Mouse (Mus musculus) MEL (cell line): ENCODE measurements around the gene Rps26. TPM values are rescaled to one million over a fixed set of nuclear protein-coding genes. Genes with fewer than 3 reads are reported as not detected.

Source experiments
- DNase-seq: peaks from one replicate; pipeline ENCODE4 v3.0.0; 2011; ENCODE audit warnings: low read depth, low spot score
- H3K27ac ChIP-seq: 2 replicates; pipeline ENCODE4 v1.5.1; 2012; ENCODE audit warnings: low read depth, mild to moderate bottlenecking, control low read depth, low read length, moderate library complexity; ENCODE audit not compliant: control insufficient read depth
- H3K27me3 ChIP-seq, 2 experiments: fragments of 150-350 bp in 1 of 2; sonication (generic) in 1 of 2; 2 replicates each; pipeline ENCODE4 v1.6.1; 2012; ENCODE audit warnings: low read length in 2 of 2, mild to moderate bottlenecking in 2 of 2, improper control_type of control experiment in 1 of 2, moderate library complexity in 1 of 2; ENCODE audit not compliant: insufficient read depth in 2 of 2, control insufficient read depth in 1 of 2
- H3K36me3 ChIP-seq, 2 experiments: 2 replicates each; pipeline ENCODE4 v1.6.1; 2012 to 2014; ENCODE audit warnings: low read length in 2 of 2, improper control_type of control experiment in 1 of 2, inconsistent platforms in 1 of 2, mild to moderate bottlenecking in 1 of 2; ENCODE audit not compliant: insufficient read depth in 2 of 2, control insufficient read depth in 1 of 2
- H3K4me1 ChIP-seq, 2 experiments: fragments of 150-350 bp in 1 of 2; sonication (generic) in 1 of 2; 2 replicates each; pipeline ENCODE4 v1.6.1; 2012; ENCODE audit warnings: low read length in 2 of 2, improper control_type of control experiment in 1 of 2, mild to moderate bottlenecking in 1 of 2; ENCODE audit not compliant: insufficient read depth in 2 of 2, control insufficient read depth in 1 of 2
- H3K4me3 ChIP-seq, 2 experiments: fragments of 150-350 bp in 1 of 2; sonication (generic) in 1 of 2; 2 replicates each; pipeline ENCODE4 v1.5.1; 2012; ENCODE audit warnings: low read depth in 2 of 2, low read length in 2 of 2, mild to moderate bottlenecking in 2 of 2, moderate library complexity in 2 of 2, control low read depth in 1 of 2, improper control_type of control experiment in 1 of 2; ENCODE audit not compliant: control insufficient read depth in 1 of 2, insufficient read depth in 1 of 2
- H3K79me2 ChIP-seq: 2 replicates; pipeline ENCODE4 v1.6.1; 2012; ENCODE audit warnings: mild to moderate bottlenecking, low read length, moderate library complexity; ENCODE audit not compliant: control insufficient read depth, poor library complexity, insufficient read depth
- H3K9ac ChIP-seq: 2 replicates; pipeline ENCODE4 v1.6.1; 2012; ENCODE audit warnings: low read depth, mild to moderate bottlenecking, control low read depth, low read length, moderate library complexity; ENCODE audit not compliant: control insufficient read depth, poor library complexity, severe bottlenecking
- H3K9me3 ChIP-seq: fragments of 150-350 bp; sonication (generic); replicated peaks from 2 replicates; pipeline ENCODE4 v1.6.1; 2012; ENCODE audit warnings: mild to moderate bottlenecking, low read length, improper control_type of control experiment, moderate library complexity; ENCODE audit not compliant: insufficient read depth
- BHLHE40 ChIP-seq: IDR thresholded peaks from 2 replicates; pipeline ENCODE4 v1.6.1; 2012; ENCODE audit warnings: low read depth, mild to moderate bottlenecking, inconsistent platforms, low read length, improper control_type of control experiment, borderline replicate concordance
- CHD1 ChIP-seq: IDR thresholded peaks from 2 replicates; pipeline ENCODE4 v1.6.1; 2012; ENCODE audit warnings: low read depth, mild to moderate bottlenecking, inconsistent platforms, low read length, improper control_type of control experiment
- CHD2 ChIP-seq: IDR thresholded peaks from 2 replicates; pipeline ENCODE4 v1.6.1; 2011; ENCODE audit warnings: low read length, improper control_type of control experiment
- E2F4 ChIP-seq: IDR thresholded peaks from 2 replicates; pipeline ENCODE4 v1.6.1; 2011; ENCODE audit warnings: low read depth, low read length, improper control_type of control experiment, borderline replicate concordance
- ELF1 ChIP-seq: IDR thresholded peaks from 2 replicates; pipeline ENCODE4 v1.6.1; 2014; ENCODE audit warnings: low read depth, mild to moderate bottlenecking, inconsistent platforms, low read length, improper control_type of control experiment, moderate library complexity
- EP300 ChIP-seq, 2 experiments: IDR thresholded peaks; 2 replicates each; pipeline ENCODE4 v1.6.1; 2011; ENCODE audit warnings: improper control_type of control experiment in 2 of 2, low read length in 2 of 2, low read depth in 1 of 2, mild to moderate bottlenecking in 1 of 2
- ETS1 ChIP-seq: IDR thresholded peaks from 2 replicates; pipeline ENCODE4 v1.6.1; 2012; ENCODE audit warnings: low read depth, mild to moderate bottlenecking, inconsistent platforms, low read length, improper control_type of control experiment, moderate library complexity
- GABPA ChIP-seq: IDR thresholded peaks from 2 replicates; pipeline ENCODE4 v1.6.1; 2012; ENCODE audit warnings: low read depth, mild to moderate bottlenecking, inconsistent platforms, low read length, improper control_type of control experiment, moderate library complexity
- GATA1 ChIP-seq: IDR thresholded peaks from 2 replicates; pipeline ENCODE4 v1.6.1; 2011; ENCODE audit warnings: low read depth, low read length, improper control_type of control experiment
- HCFC1 ChIP-seq: IDR thresholded peaks from 2 replicates; pipeline ENCODE4 v1.6.1; 2012; ENCODE audit warnings: low read depth, mild to moderate bottlenecking, inconsistent platforms, low read length, improper control_type of control experiment, moderate library complexity
- JUND ChIP-seq: IDR thresholded peaks from 2 replicates; pipeline ENCODE4 v1.6.1; 2011; ENCODE audit warnings: low read depth, mild to moderate bottlenecking, improper control_type of control experiment, low read length
- KAT2A ChIP-seq: conservative IDR thresholded peaks from 2 replicates; pipeline ENCODE4 v1.6.1; 2012; ENCODE audit warnings: low read depth, low read length, improper control_type of control experiment, inconsistent platforms
- MAX ChIP-seq: IDR thresholded peaks from 2 replicates; pipeline ENCODE4 v1.6.1; 2011; ENCODE audit warnings: low read length, improper control_type of control experiment
- MAZ ChIP-seq: IDR thresholded peaks from 2 replicates; pipeline ENCODE4 v1.6.1; 2012; ENCODE audit warnings: low read depth, mild to moderate bottlenecking, inconsistent platforms, low read length, improper control_type of control experiment
- MYB ChIP-seq: IDR thresholded peaks from 2 replicates; pipeline ENCODE4 v1.6.1; 2011; ENCODE audit warnings: mild to moderate bottlenecking, low read depth, low read length, improper control_type of control experiment
- MYC ChIP-seq: IDR thresholded peaks from 2 replicates; pipeline ENCODE4 v1.6.1; 2011; ENCODE audit warnings: low read depth, mild to moderate bottlenecking, low read length, improper control_type of control experiment, moderate library complexity
- NELFE ChIP-seq: IDR thresholded peaks from 2 replicates; pipeline ENCODE4 v1.6.1; 2011; ENCODE audit warnings: low read depth, low read length, improper control_type of control experiment
- POLR2A ChIP-seq, 2 experiments: IDR thresholded peaks; 2 replicates each; pipeline ENCODE4 v1.6.1; 2011 to 2012; ENCODE audit warnings: low read length in 2 of 2, mild to moderate bottlenecking in 2 of 2, control low read depth in 1 of 2, improper control_type of control experiment in 1 of 2, low read depth in 1 of 2, moderate library complexity in 1 of 2; ENCODE audit not compliant: control insufficient read depth in 1 of 2, insufficient read depth in 1 of 2, poor library complexity in 1 of 2
- POLR2AphosphoS2 ChIP-seq: IDR thresholded peaks from 2 replicates; pipeline ENCODE4 v1.6.1; 2011; ENCODE audit warnings: low read length, improper control_type of control experiment
- POLR2AphosphoS5 ChIP-seq: IDR thresholded peaks from 2 replicates; pipeline ENCODE4 v1.6.1; 2012; ENCODE audit warnings: low read depth, borderline replicate concordance, mild to moderate bottlenecking, inconsistent platforms, low read length, moderate library complexity, mixed read lengths
- RCOR1 ChIP-seq: IDR thresholded peaks from 2 replicates; pipeline ENCODE4 v1.6.1; 2012; ENCODE audit warnings: low read depth, mild to moderate bottlenecking, inconsistent platforms, low read length, improper control_type of control experiment
- SIN3A ChIP-seq: IDR thresholded peaks from 2 replicates; pipeline ENCODE4 v1.6.1; 2012; ENCODE audit warnings: low read length, improper control_type of control experiment, inconsistent platforms
- SMC3 ChIP-seq: IDR thresholded peaks from 2 replicates; pipeline ENCODE4 v1.6.1; 2011; ENCODE audit warnings: low read depth, low read length, improper control_type of control experiment
- TBP ChIP-seq: IDR thresholded peaks from 2 replicates; pipeline ENCODE4 v1.8.0; 2011; ENCODE audit warnings: low read depth, low read length, improper control_type of control experiment
- UBTF ChIP-seq: IDR thresholded peaks from 2 replicates; pipeline ENCODE4 v1.6.1; 2012; ENCODE audit warnings: low read depth, mild to moderate bottlenecking, inconsistent platforms, low read length, improper control_type of control experiment, moderate library complexity, borderline replicate concordance; ENCODE audit not compliant: insufficient read depth
- USF1 ChIP-seq: IDR thresholded peaks from 2 replicates; pipeline ENCODE4 v1.6.1; 2014; ENCODE audit warnings: low read depth, mild to moderate bottlenecking, inconsistent platforms, low read length, improper control_type of control experiment, moderate library complexity
- USF2 ChIP-seq, 2 experiments: IDR thresholded peaks; 2 replicates each; pipeline ENCODE4 v1.6.1; 2011 to 2012; ENCODE audit warnings: improper control_type of control experiment in 2 of 2, low read length in 2 of 2, borderline replicate concordance in 1 of 2, inconsistent platforms in 1 of 2, low read depth in 1 of 2, mild to moderate bottlenecking in 1 of 2; ENCODE audit not compliant: insufficient read depth in 1 of 2
- ZC3H11A ChIP-seq: IDR thresholded peaks from 2 replicates; pipeline ENCODE4 v1.6.1; 2012; ENCODE audit warnings: low read depth, mild to moderate bottlenecking, inconsistent platforms, low read length, improper control_type of control experiment
- ZKSCAN1 ChIP-seq: IDR thresholded peaks from 2 replicates; pipeline ENCODE4 v1.6.1; 2012; ENCODE audit warnings: low read depth, mild to moderate bottlenecking, inconsistent platforms, low read length, improper control_type of control experiment, moderate library complexity
- ZMIZ1 ChIP-seq: IDR thresholded peaks from 2 replicates; pipeline ENCODE4 v1.6.1; 2012; ENCODE audit warnings: low read depth, mild to moderate bottlenecking, inconsistent platforms, low read length, improper control_type of control experiment, moderate library complexity
- polyA plus RNA-seq, 2 experiments: library from polyadenylated mRNA; stranded (reverse) in 1 of 2; unstranded in 1 of 2; fragments of >175 nt in 1 of 2; fragments of >200 nt in 1 of 2; gene quantifications; 2 replicates each; pipeline versions ENCODE4 v1.2.1 to v1.2.4; 2012; ENCODE audit warnings: low replicate concordance in 2 of 2, low read depth in 1 of 2; ENCODE audit not compliant: insufficient read length in 2 of 2, insufficient read depth in 1 of 2, missing spikeins in 1 of 2
- total RNA-seq: library from RNA; depleted of rRNA; stranded (reverse); fragments of 300-350 nt; gene quantifications from 2 replicates; pipeline ENCODE4 v1.2.3, GENCODE M21; 2012

Gene Rps26
- total and polyA plus RNA-seq, 3 experiments, result 2,523 to 2,530 TPM; not detected in 1

DNA sequence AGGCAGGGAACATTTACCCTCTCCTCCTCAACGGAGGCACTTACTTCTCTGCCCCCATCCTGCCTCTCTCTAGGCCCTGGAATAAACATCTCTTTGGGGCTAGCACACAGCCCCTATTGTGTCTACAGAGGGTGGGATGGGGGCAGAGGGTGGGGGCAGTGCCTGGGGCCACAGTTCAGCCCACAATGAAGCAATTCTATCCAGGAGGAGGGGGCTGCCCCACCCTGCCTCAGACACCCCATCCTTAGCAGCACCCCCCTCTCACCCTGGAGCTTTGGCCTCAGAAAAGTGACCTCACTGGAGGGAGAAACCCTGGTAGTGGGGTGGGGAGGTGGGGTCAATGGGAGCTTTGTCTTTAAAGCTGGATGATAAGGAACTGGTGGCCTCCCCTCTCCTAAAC lies 40.0 kb downstream of the Rps26 start:
- Histone ChIP-seq H3K36me3 (peaks cover 0 to 10% of the 10 kb centered on the region in 2 experiments; a peak in 2 of 4 replicates), H3K4me1 (peaks cover 4 to 12% of the 10 kb centered on the region in 2 experiments), H3K4me3 (no peak overlapping the region), H3K27me3 (peaks cover 2 to 6% of the 10 kb centered on the region in 2 experiments), H3K9ac (no peak overlapping the region), H3K9me3 (no peaks in the 10 kb centered on the region), H3K79me2 (no peaks in the 10 kb centered on the region), H3K27ac (no peak overlapping the region)
- TF ChIP-seq RCOR1 (no peak), KAT2A (no peak), BHLHE40 (no peak), JUND (no peak), TBP (no peak), E2F4 (no peak), MYC (no peak), NELFE (no peak), CHD2 (no peak), SMC3 (no peak), SIN3A (no peak), POLR2AphosphoS5 (no peak), POLR2A (IDR thresholded peaks at IDR 0.05; ENCODE audit: control insufficient read depth in 1 of 2, insufficient read depth in 1 of 2, low read depth in 1 of 2, low read length in 2 of 2, poor library complexity in 1 of 2) (no peak), EP300 (IDR thresholded peaks at IDR 0.05; ENCODE audit: low read depth in 1 of 2, low read length in 2 of 2) (no peak), ETS1 (no peak), USF2 (IDR thresholded peaks at IDR 0.05; ENCODE audit: borderline replicate concordance in 1 of 2, insufficient read depth in 1 of 2, low read depth in 1 of 2, low read length in 2 of 2) (no peak), ZKSCAN1 (no peak), CHD1 (no peak), UBTF (no peak), MAX (no peak)
- DNase-seq, result no peak

DNA sequence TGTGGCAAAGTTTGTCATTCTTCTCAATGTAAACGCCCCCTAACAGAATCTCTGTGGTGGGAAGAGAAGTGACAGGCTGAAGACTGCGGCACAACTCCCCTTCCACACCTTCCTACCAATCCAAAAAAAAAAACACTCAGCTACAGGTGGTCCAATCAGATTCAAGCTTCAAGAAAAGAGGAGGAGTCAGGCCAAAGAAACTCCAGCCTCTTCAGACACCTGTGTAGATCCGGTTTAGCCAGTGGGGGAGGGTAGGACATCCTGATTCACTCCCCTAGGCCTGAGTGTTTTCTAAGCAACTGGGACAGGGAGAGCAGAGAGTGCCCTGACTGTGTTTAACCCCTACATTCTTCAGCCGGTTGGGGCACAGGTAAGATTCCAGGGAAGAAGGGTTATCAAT lies 42.2 kb downstream of the Rps26 start:
- H3K9ac ChIP-seq, result no peak overlapping the region
- no peaks in the 10 kb centered on the region for H3K9me3 ChIP-seq
- H3K27me3 ChIP-seq, result peaks cover 2 to 9% of the 10 kb centered on the region in 2 experiments
- TF ChIP-seq POLR2AphosphoS2 (no peak), ZMIZ1 (no peak), MAX (no peak), ZC3H11A (no peak), USF2 (IDR thresholded peaks at IDR 0.05; ENCODE audit: borderline replicate concordance in 1 of 2, insufficient read depth in 1 of 2, low read depth in 1 of 2, low read length in 2 of 2) (no peak), ZKSCAN1 (no peak), KAT2A (no peak), POLR2AphosphoS5 (no peak), MAZ (no peak), BHLHE40 (no peak), ELF1 (no peak), MYB (no peak), SMC3 (no peak), RCOR1 (no peak), E2F4 (no peak), CHD1 (no peak), GATA1 (no peak), USF1 (no peak), GABPA (no peak), HCFC1 (no peak)
- H3K36me3 ChIP-seq, result no peaks in the 10 kb centered on the region
- H3K79me2 ChIP-seq, result no peaks in the 10 kb centered on the region
- no peak for DNase-seq
- no peak overlapping the region for H3K27ac ChIP-seq
- H3K4me3 ChIP-seq, result no peak overlapping the region
- H3K4me1 ChIP-seq, result no peaks in the 10 kb centered on the region
